Mouse (Mus musculus): ENCODE measurements around the gene Gsta3.

DNA sequence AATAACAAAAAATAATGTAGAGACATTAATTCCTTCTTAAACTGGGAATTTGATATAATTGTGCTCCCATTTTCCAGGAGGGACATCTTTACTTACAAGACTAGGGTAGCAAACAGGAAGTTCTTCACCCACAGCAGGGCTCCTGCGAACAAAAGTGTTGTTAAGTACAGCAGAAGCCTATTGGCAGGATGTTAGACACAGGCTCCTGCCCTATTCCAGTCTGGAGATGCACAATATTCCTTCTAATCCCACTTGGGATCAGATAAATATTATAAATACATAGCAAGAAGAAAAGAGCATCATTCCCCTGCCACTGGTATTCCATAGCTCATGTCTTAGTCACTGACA lies 12.9 kb downstream of the Gsta3 start:
- TF ChIP-seq GATA1 (IDR thresholded peaks at IDR 0.05; ENCODE audit: borderline replicate concordance, low read length), result no peak
- no peak for TF ChIP-seq CTCF (IDR thresholded peaks at IDR 0.05; ENCODE audit: low read depth, low read length)
